Mouse (Mus musculus) liver, adult 2 months (tissue): ENCODE measurements around the gene Cwc22.

Experiments
- CTCF ChIP-seq: fragments of 200-500 bp; IDR thresholded peaks from 2 replicates; pipeline ENCODE4 v1.5.1; 2011; ENCODE audit warnings: low read depth, low read length, control low read depth
- POLR2A ChIP-seq: fragments of 200-500 bp; IDR thresholded peaks from 2 replicates; pipeline ENCODE4 v1.6.1; 2011; ENCODE audit warnings: low read length, control low read depth; ENCODE audit not compliant: insufficient read depth; ENCODE audit errors: extremely low read depth

- TF ChIP-seq CTCF (no peak), POLR2A (no peak)
These were observed 1.1 kb downstream of the Cwc22 start for GRCm38 (mm10) chr2:77944860-77945595.
